Mouse (Mus musculus): Measurements from ENCODE around the gene Adamtsl2. TPM values are rescaled to one million over a fixed set of nuclear protein-coding genes. Genes with fewer than 3 reads are reported as not detected.

Gene Adamtsl2
- 10 to 100 TPM; 16.2 to 21.4 TPM for total RNA-seq (2021)
- long read RNA-seq, experiment 1, full-length matches to known transcripts = 2 of 8 reads
- long read RNA-seq, experiment 1, partial matches to known transcripts = 3 of 8 reads
- long read RNA-seq, experiment 1, other reads (novel, unspliced or antisense) = 3 of 8 reads
- long read RNA-seq, experiment 2, partial matches to known transcripts = 6 of 12 reads
- long read RNA-seq, experiment 2, other reads (novel, unspliced or antisense) = 5 of 12 reads

DNA sequence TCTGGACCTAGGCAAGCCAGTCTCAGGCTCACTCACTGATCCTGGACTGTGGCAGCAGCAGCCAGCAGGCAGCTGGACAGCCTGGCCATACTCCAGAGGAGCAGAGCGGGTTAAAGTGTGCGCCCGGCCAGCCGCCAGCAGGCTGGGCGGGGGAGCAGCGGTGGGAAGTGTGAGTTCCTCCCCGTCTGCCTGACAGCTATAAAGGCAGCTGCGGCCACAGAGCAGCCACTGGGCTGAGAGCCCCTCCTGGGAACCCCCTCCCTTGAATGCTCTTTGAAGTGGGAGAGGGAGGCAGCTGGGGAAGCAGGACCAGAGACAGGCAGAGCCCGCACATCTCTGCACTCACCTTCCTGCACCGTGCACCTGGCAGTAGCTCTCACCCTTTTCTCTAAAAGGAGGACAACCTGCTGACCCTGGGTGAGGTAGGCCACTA, at the start of gene Adamtsl2:
TSS of gene Adamtsl2 (plus strand) at position 228 of the 433 bp plus-strand sequence.
- DNase-seq (ENCODE audit: extremely low spot score in 1 of 2, low spot score in 2 of 2) = peak; percentile 38 to 45
- TF ChIP-seq CTCF (IDR thresholded peaks at IDR 0.05) = no peak; the same call in 1 of the 2 replicates
- Histone ChIP-seq H3K27ac (peak within 1 kb of the TSS; percentile 40; the same call in 1 of the 2 replicates), H3K4me3 (peak within 1 kb of the TSS; percentile 24; the same call in 1 of the 2 replicates)
- intact Hi-C loops (cut with DNase I) = no loop called here

- Histone ChIP-seq H3K27ac (no peak overlapping the region), H3K4me3 (no peak overlapping the region)
- peak; percentile 32 for TF ChIP-seq CTCF (IDR thresholded peaks at IDR 0.05)
- no peak for DNase-seq (ENCODE audit: extremely low spot score in 1 of 2, low spot score in 2 of 2)
- intact Hi-C loops (cut with DNase I) = no loop called here
These were observed 46.8 kb upstream of the Adamtsl2 start for GRCm38 (mm10) chr2:27032361-27032760.

DNA sequence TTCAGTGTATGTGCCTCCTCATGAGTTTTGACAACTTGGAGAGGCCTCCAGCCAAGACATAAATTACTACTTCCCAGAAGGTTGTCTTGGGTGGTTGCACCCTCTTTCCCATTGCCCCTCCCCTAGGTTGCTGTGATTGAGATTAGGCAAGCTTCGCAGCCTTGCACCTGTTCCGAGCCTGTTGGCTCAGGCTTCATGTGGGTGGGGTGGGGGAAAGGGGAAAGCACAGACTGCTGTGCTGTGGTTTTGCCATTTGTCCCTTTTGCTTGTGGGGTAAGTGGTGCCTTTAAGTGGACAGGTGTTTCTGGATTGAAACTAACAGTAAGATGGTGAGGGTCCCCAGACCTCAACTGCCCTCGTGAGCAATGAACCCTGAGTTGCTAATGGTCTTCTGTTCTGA, 43.2 kb upstream of the Adamtsl2 start:
- intact Hi-C loops (cut with DNase I) = loop anchor here (5.0 kb wide), 1 partner anchor 389 kb away; no protein-coding TSS in a partner anchor
- no peak for DNase-seq (ENCODE audit: extremely low spot score in 1 of 2, low spot score in 2 of 2)
- no peak overlapping the region for H3K27ac ChIP-seq
- no peak for TF ChIP-seq CTCF (IDR thresholded peaks at IDR 0.05)
- no peak overlapping the region for H3K4me3 ChIP-seq

DNA sequence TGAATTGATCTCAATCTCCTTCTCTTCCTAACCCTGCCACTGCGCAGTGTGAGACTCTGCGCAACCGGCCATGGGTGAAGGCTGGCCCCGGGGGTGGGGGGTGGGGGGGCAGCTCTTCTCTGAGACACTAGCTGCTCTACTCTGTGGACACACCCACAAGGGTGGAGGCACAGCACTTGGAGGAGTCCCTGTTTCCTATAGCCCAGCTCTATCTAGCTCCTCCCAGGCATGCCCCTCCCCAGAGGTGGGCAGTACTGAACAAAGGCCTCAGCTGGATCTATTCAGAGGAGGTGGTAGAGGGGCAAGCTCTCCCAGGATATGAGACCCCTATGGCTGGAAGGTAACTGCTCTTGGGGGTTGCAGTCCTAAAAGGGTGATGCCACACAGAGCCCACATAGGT, 42.2 kb upstream of the Adamtsl2 start:
- intact Hi-C loops (cut with DNase I) = loop anchor here (5.0 kb wide), 1 partner anchor 390 kb away; no protein-coding TSS in a partner anchor
- DNase-seq (ENCODE audit: extremely low spot score in 1 of 2, low spot score in 2 of 2) = no peak

GRCm38 (mm10) chr2:27038596-27038995, 40.6 kb upstream of the Adamtsl2 start:
- peak; percentile 95 for TF ChIP-seq CTCF (IDR thresholded peaks at IDR 0.05)
- intact Hi-C loops (cut with DNase I) = loop anchor here (1.0 to 5.0 kb wide), 3 partner anchors 21 to 391 kb away; no protein-coding TSS in a partner anchor
- DNase-seq (ENCODE audit: extremely low spot score in 1 of 2, low spot score in 2 of 2) = peak; percentile 62 to 66
- H3K4me3 ChIP-seq = no peak overlapping the region
- no peak overlapping the region for H3K27ac ChIP-seq

More for the DNA sequence above, 42.2 kb upstream of the Adamtsl2 start:
- Histone ChIP-seq H3K27ac (no peak overlapping the region), H3K4me3 (no peak overlapping the region)
- TF ChIP-seq CTCF (IDR thresholded peaks at IDR 0.05) = no peak

GRCm38 (mm10) chr2:27039286-27039685, 39.9 kb upstream of the Adamtsl2 start:
- H3K4me3 ChIP-seq = no peak overlapping the region
- no peak overlapping the region for H3K27ac ChIP-seq
- TF ChIP-seq CTCF (IDR thresholded peaks at IDR 0.05) = peak; percentile 52
- DNase-seq (ENCODE audit: extremely low spot score in 1 of 2, low spot score in 2 of 2) = no peak
- intact Hi-C loops (cut with DNase I) = loop anchor here (2.0 to 5.0 kb wide), 2 partner anchors 192 to 392 kb away; no protein-coding TSS in a partner anchor

GRCm38 (mm10) chr2:27042131-27042844, 36.9 kb upstream of the Adamtsl2 start:
- Histone ChIP-seq H3K4me3 (no peak overlapping the region), H3K27ac (no peak overlapping the region)
- no peak for TF ChIP-seq CTCF (IDR thresholded peaks at IDR 0.05)
- no peak for DNase-seq (ENCODE audit: extremely low spot score in 1 of 2, low spot score in 2 of 2)
- intact Hi-C loops (cut with DNase I) = loop anchor here (5.0 kb wide), 1 partner anchor 85 kb away; no protein-coding TSS in a partner anchor

DNA sequence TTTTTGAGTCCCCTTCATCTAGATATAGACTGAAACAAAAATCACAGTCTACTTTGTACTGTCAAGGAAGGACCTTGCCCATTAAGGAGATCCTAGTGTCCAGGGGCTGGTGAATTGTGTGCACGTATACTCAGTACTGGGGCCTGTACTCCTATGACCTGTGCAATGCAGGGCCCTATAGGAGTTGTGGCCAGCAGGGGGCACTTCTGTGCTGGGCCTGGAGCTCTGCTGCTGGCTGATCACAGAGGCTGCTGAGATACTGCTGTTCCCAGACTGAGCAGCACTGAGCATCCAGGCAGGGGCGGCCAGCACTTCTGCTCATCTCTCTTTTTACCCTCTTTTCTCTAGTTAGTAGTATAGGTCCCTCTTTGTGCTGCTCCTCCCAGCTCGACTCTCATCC, 35.7 kb upstream of the Adamtsl2 start:
- H3K4me3 ChIP-seq = no peak overlapping the region
- intact Hi-C loops (cut with DNase I) = loop anchor here (1.0 to 5.0 kb wide), 2 partner anchors 84 to 194 kb away; no protein-coding TSS in a partner anchor
- DNase-seq (ENCODE audit: extremely low spot score in 1 of 2, low spot score in 2 of 2) = peak; percentile 87 to 90
- no peak overlapping the region for H3K27ac ChIP-seq
- peak; percentile 91 for TF ChIP-seq CTCF (IDR thresholded peaks at IDR 0.05)

GRCm38 (mm10) chr2:27044166-27044565, 35.0 kb upstream of the Adamtsl2 start:
- intact Hi-C loops (cut with DNase I) = loop anchor here (5.0 kb wide), 1 partner anchor 83 kb away; no protein-coding TSS in a partner anchor
- no peak for DNase-seq (ENCODE audit: extremely low spot score in 1 of 2, low spot score in 2 of 2)
- no peak overlapping the region for H3K27ac ChIP-seq

GRCm38 (mm10) chr2:27044641-27045040, 34.5 kb upstream of the Adamtsl2 start:
- no peak overlapping the region for H3K4me3 ChIP-seq
- intact Hi-C loops (cut with DNase I) = loop anchor here (5.0 kb wide), 1 partner anchor 83 kb away; no protein-coding TSS in a partner anchor
- TF ChIP-seq CTCF (IDR thresholded peaks at IDR 0.05) = no peak
- H3K27ac ChIP-seq = no peak overlapping the region
- DNase-seq (ENCODE audit: extremely low spot score in 1 of 2, low spot score in 2 of 2) = no peak

More at GRCm38 (mm10) chr2:27044166-27044565, 35.0 kb upstream of the Adamtsl2 start:
- no peak for TF ChIP-seq CTCF (IDR thresholded peaks at IDR 0.05)
- no peak overlapping the region for H3K4me3 ChIP-seq

- Histone ChIP-seq H3K4me3 (no peak overlapping the region), H3K27ac (no peak overlapping the region)
- DNase-seq (ENCODE audit: extremely low spot score in 1 of 2, low spot score in 2 of 2) = no peak
- TF ChIP-seq CTCF (IDR thresholded peaks at IDR 0.05) = no peak
- intact Hi-C loops (cut with DNase I) = no loop called here
These were observed 33.0 kb upstream of the Adamtsl2 start for GRCm38 (mm10) chr2:27045979-27046770.
